Mouse (Mus musculus): ENCODE data around the gene Mars. TPM values are rescaled to one million over a fixed set of nuclear protein-coding genes. Genes with fewer than 3 reads are reported as not detected.

Mars gene
- polyA plus RNA-seq, 1 experiment from 2014 or later = 173 TPM

GRCm38 (mm10) chr10:127265727-127266111 is 45.9 kb downstream of the Mars start:
- DNase-seq (ENCODE audit: low spot score) (no peak), ATAC-seq (ENCODE audit: low FRiP score) (peak; percentile 58)
- Histone ChIP-seq H3K4me3 (ENCODE audit: low read depth, low read length) (peak overlapping the region; percentile 79), H3K9ac (ENCODE audit: low read depth, low read length) (no peak overlapping the region; the same call in 1 of the 2 replicates), H3K9me3 (ENCODE audit: control insufficient read depth, low read length) (no peaks in the 10 kb centered on the region), H3K27me3 (ENCODE audit: control insufficient read depth, insufficient read depth, low read length) (no peaks in the 10 kb centered on the region), H3K36me3 (ENCODE audit: control insufficient read depth, insufficient read depth, low read length) (no peaks in the 10 kb centered on the region), H3K4me1 (replicated peaks; ENCODE audit: control insufficient read depth, insufficient read depth, low read length) (peaks cover 4% of the 10 kb centered on the region; the same call in 1 of the 2 replicates), H3K4me2 (replicated peaks; ENCODE audit: low read depth, low read length) (no peak overlapping the region), H3K27ac (ENCODE audit: low read depth, low read length) (no peak overlapping the region)
- 25% methylated on average over 4 of the region's 4 CpGs for WGBS

- Histone ChIP-seq H3K4me1 (replicated peaks; ENCODE audit: control insufficient read depth, insufficient read depth, low read length) (peaks cover 4% of the 10 kb centered on the region; the same call in 1 of the 2 replicates), H3K27me3 (ENCODE audit: control insufficient read depth, insufficient read depth, low read length) (no peaks in the 10 kb centered on the region), H3K9ac (ENCODE audit: low read depth, low read length) (no peak overlapping the region), H3K36me3 (ENCODE audit: control insufficient read depth, insufficient read depth, low read length) (no peaks in the 10 kb centered on the region), H3K27ac (ENCODE audit: low read depth, low read length) (no peak overlapping the region), H3K4me3 (ENCODE audit: low read depth, low read length) (no peak overlapping the region), H3K9me3 (ENCODE audit: control insufficient read depth, low read length) (no peaks in the 10 kb centered on the region), H3K4me2 (replicated peaks; ENCODE audit: low read depth, low read length) (no peak overlapping the region)
- DNase-seq (ENCODE audit: low spot score) (no peak), ATAC-seq (ENCODE audit: low FRiP score) (no peak)
- 67% methylated on average over 4 of the region's 4 CpGs for WGBS
Measured at GRCm38 (mm10) chr10:127264971-127265370, 46.6 kb downstream of the Mars start.

- 82% methylated on average over 8 of the region's 8 CpGs for WGBS
- no peak overlapping the region for H3K9ac ChIP-seq (ENCODE audit: low read depth, low read length)
- H3K4me1 ChIP-seq (replicated peaks; ENCODE audit: control insufficient read depth, insufficient read depth, low read length) = peaks cover 5% of the 10 kb centered on the region; the same call in 1 of the 2 replicates
- no peak overlapping the region for H3K4me3 ChIP-seq (ENCODE audit: low read depth, low read length)
- no peaks in the 10 kb centered on the region for H3K9me3 ChIP-seq (ENCODE audit: control insufficient read depth, low read length)
- H3K4me2 ChIP-seq (replicated peaks; ENCODE audit: low read depth, low read length) = no peak overlapping the region
- no peaks in the 10 kb centered on the region for H3K36me3 ChIP-seq (ENCODE audit: control insufficient read depth, insufficient read depth, low read length)
- no peak for DNase-seq (ENCODE audit: low spot score)
- no peak overlapping the region for H3K27ac ChIP-seq (ENCODE audit: low read depth, low read length)
- no peaks in the 10 kb centered on the region for H3K27me3 ChIP-seq (ENCODE audit: control insufficient read depth, insufficient read depth, low read length)
- ATAC-seq (ENCODE audit: low FRiP score) = no peak
Measured at GRCm38 (mm10) chr10:127264336-127264735, 47.2 kb downstream of the Mars start.

- H3K4me3 ChIP-seq (ENCODE audit: low read depth, low read length) = no peak overlapping the region
- 37% methylated on average over 3 of the region's 3 CpGs for WGBS
- no peak overlapping the region for H3K4me2 ChIP-seq (replicated peaks; ENCODE audit: low read depth, low read length)
- no peaks in the 10 kb centered on the region for H3K36me3 ChIP-seq (ENCODE audit: control insufficient read depth, insufficient read depth, low read length)
- H3K27me3 ChIP-seq (ENCODE audit: control insufficient read depth, insufficient read depth, low read length) = no peaks in the 10 kb centered on the region
- H3K27ac ChIP-seq (ENCODE audit: low read depth, low read length) = no peak overlapping the region
- no peaks in the 10 kb centered on the region for H3K9me3 ChIP-seq (ENCODE audit: control insufficient read depth, low read length)
- no peak for DNase-seq (ENCODE audit: low spot score)
- H3K4me1 ChIP-seq (replicated peaks; ENCODE audit: control insufficient read depth, insufficient read depth, low read length) = peaks cover 7% of the 10 kb centered on the region; the same call in 1 of the 2 replicates
- ATAC-seq (ENCODE audit: low FRiP score) = no peak
- no peak overlapping the region for H3K9ac ChIP-seq (ENCODE audit: low read depth, low read length)
Measured at GRCm38 (mm10) chr10:127263631-127264030, 48.0 kb downstream of the Mars start.

- 1% methylated on average over 48 of the region's 53 CpGs for WGBS
- no peaks in the 10 kb centered on the region for H3K27me3 ChIP-seq (ENCODE audit: control insufficient read depth, insufficient read depth, low read length)
- H3K9ac ChIP-seq (ENCODE audit: low read depth, low read length) = peak within 1 kb of the TSS; percentile 74
- H3K27ac ChIP-seq (ENCODE audit: low read depth, low read length) = peak within 1 kb of the TSS; percentile 79
- DNase-seq (ENCODE audit: low spot score) (peak; percentile 77), ATAC-seq (ENCODE audit: low FRiP score) (peak; percentile 28; the same call in 1 of the 2 replicates)
- H3K9me3 ChIP-seq (ENCODE audit: control insufficient read depth, low read length) = no peaks in the 10 kb centered on the region
- peak within 1 kb of the TSS; percentile 88 for H3K4me2 ChIP-seq (replicated peaks; ENCODE audit: low read depth, low read length)
- H3K4me1 ChIP-seq (replicated peaks; ENCODE audit: control insufficient read depth, insufficient read depth, low read length) = peaks cover 9% of the 10 kb centered on the region; the same call in 1 of the 2 replicates
- no peaks in the 10 kb centered on the region for H3K36me3 ChIP-seq (ENCODE audit: control insufficient read depth, insufficient read depth, low read length)
- H3K4me3 ChIP-seq (ENCODE audit: low read depth, low read length) = peak within 1 kb of the TSS; percentile 58
Measured at GRCm38 (mm10) chr10:127262548-127263398, 48.8 kb downstream of the Mars start, which contains the start of gene Kif5a. Gene Kif5a, minus strand, starts transcription at chr10:127263348.

GRCm38 (mm10) chr10:127261706-127262547 is 49.7 kb downstream of the Mars start:
- DNase-seq (ENCODE audit: low spot score) (peak; percentile 30), ATAC-seq (ENCODE audit: low FRiP score) (no peak)
- Histone ChIP-seq H3K9me3 (ENCODE audit: control insufficient read depth, low read length) (no peaks in the 10 kb centered on the region), H3K27ac (ENCODE audit: low read depth, low read length) (peak overlapping the region; percentile 79), H3K4me2 (replicated peaks; ENCODE audit: low read depth, low read length) (peak overlapping the region; percentile 88), H3K36me3 (ENCODE audit: control insufficient read depth, insufficient read depth, low read length) (no peaks in the 10 kb centered on the region), H3K9ac (ENCODE audit: low read depth, low read length) (peak overlapping the region; percentile 74), H3K4me1 (replicated peaks; ENCODE audit: control insufficient read depth, insufficient read depth, low read length) (peaks cover 5% of the 10 kb centered on the region; the same call in 1 of the 2 replicates), H3K4me3 (ENCODE audit: low read depth, low read length) (peak overlapping the region; percentile 58), H3K27me3 (ENCODE audit: control insufficient read depth, insufficient read depth, low read length) (no peaks in the 10 kb centered on the region)
- WGBS = 62% methylated on average over 15 of the region's 15 CpGs

- WGBS = 77% methylated on average over 8 of the region's 8 CpGs
- Histone ChIP-seq H3K27me3 (ENCODE audit: control insufficient read depth, insufficient read depth, low read length) (no peaks in the 10 kb centered on the region), H3K27ac (ENCODE audit: low read depth, low read length) (no peak overlapping the region), H3K4me3 (ENCODE audit: low read depth, low read length) (no peak overlapping the region), H3K4me2 (replicated peaks; ENCODE audit: low read depth, low read length) (no peak overlapping the region), H3K4me1 (replicated peaks; ENCODE audit: control insufficient read depth, insufficient read depth, low read length) (peaks cover 5% of the 10 kb centered on the region; the same call in 1 of the 2 replicates), H3K9ac (ENCODE audit: low read depth, low read length) (no peak overlapping the region), H3K36me3 (ENCODE audit: control insufficient read depth, insufficient read depth, low read length) (no peaks in the 10 kb centered on the region), H3K9me3 (ENCODE audit: control insufficient read depth, low read length) (no peaks in the 10 kb centered on the region)
- ATAC-seq (ENCODE audit: low FRiP score) (no peak), DNase-seq (ENCODE audit: low spot score) (no peak)
Measured at GRCm38 (mm10) chr10:127258489-127258888, 53.1 kb downstream of the Mars start.

GRCm38 (mm10) chr10:127257790-127258189 is 53.8 kb downstream of the Mars start:
- Histone ChIP-seq H3K27ac (ENCODE audit: low read depth, low read length) (no peak overlapping the region), H3K4me2 (replicated peaks; ENCODE audit: low read depth, low read length) (no peak overlapping the region), H3K4me1 (replicated peaks; ENCODE audit: control insufficient read depth, insufficient read depth, low read length) (peaks cover 5% of the 10 kb centered on the region; the same call in 1 of the 2 replicates), H3K9me3 (ENCODE audit: control insufficient read depth, low read length) (no peaks in the 10 kb centered on the region), H3K4me3 (ENCODE audit: low read depth, low read length) (no peak overlapping the region), H3K9ac (ENCODE audit: low read depth, low read length) (no peak overlapping the region), H3K36me3 (ENCODE audit: control insufficient read depth, insufficient read depth, low read length) (no peaks in the 10 kb centered on the region), H3K27me3 (ENCODE audit: control insufficient read depth, insufficient read depth, low read length) (no peaks in the 10 kb centered on the region)
- DNase-seq (ENCODE audit: low spot score) (no peak), ATAC-seq (ENCODE audit: low FRiP score) (no peak)
- WGBS = 88% methylated on average over 6 of the region's 6 CpGs
